Mouse (Mus musculus): ENCODE measurements at regions not wholly inside any gene's neighbourhood (a gene's known extent, or its start where the extent isn't known, plus 50 kb on each side); places are given as distances from the start of the nearest gene placed in this dataset.

GRCm38 (mm10) chr9:67147656-67148055, 98.5 kb upstream of the Tpm1 start:
- no peak for TF ChIP-seq CTCF (IDR thresholded peaks at IDR 0.05; ENCODE audit: low read depth)
- Histone ChIP-seq H3K4me2 (ENCODE audit: low read depth) (no peak overlapping the region), H3K4me1 (ENCODE audit: insufficient read depth) (no peaks in the 10 kb centered on the region), H3K9me3 (ENCODE audit: low read length) (no peaks in the 10 kb centered on the region), H3K4me3 (ENCODE audit: low read depth, low read length) (no peak overlapping the region), H3K27ac (ENCODE audit: low read depth, low read length) (no peak overlapping the region), H3K36me3 (ENCODE audit: insufficient read depth) (no peaks in the 10 kb centered on the region), H3K9ac (no peak overlapping the region), H3K27me3 (ENCODE audit: insufficient read depth, low read length) (no peaks in the 10 kb centered on the region)
- 91% methylated on average over 7 of the region's 7 CpGs for WGBS
- ATAC-seq (no peak), DNase-seq (no peak)

GRCm38 (mm10) chr9:67145392-67145791, 96.2 kb upstream of the Tpm1 start:
- WGBS = 94% methylated on average over 6 of the region's 6 CpGs
- DNase-seq = no peak

GRCm38 (mm10) chr9:67144511-67144910, 95.3 kb upstream of the Tpm1 start:
- Histone ChIP-seq H3K9ac (no peak overlapping the region), H3K4me2 (ENCODE audit: low read depth) (no peak overlapping the region), H3K4me1 (ENCODE audit: insufficient read depth) (no peaks in the 10 kb centered on the region), H3K27me3 (ENCODE audit: insufficient read depth, low read length) (no peaks in the 10 kb centered on the region), H3K36me3 (ENCODE audit: insufficient read depth) (no peaks in the 10 kb centered on the region), H3K9me3 (ENCODE audit: low read length) (no peaks in the 10 kb centered on the region), H3K4me3 (ENCODE audit: low read depth, low read length) (no peak overlapping the region), H3K27ac (ENCODE audit: low read depth, low read length) (no peak overlapping the region)
- DNase-seq (no peak), ATAC-seq (no peak)
- TF ChIP-seq CTCF (IDR thresholded peaks at IDR 0.05; ENCODE audit: low read depth) = no peak

More at GRCm38 (mm10) chr9:67145392-67145791, 96.2 kb upstream of the Tpm1 start:
- Histone ChIP-seq H3K9ac (no peak overlapping the region), H3K27ac (ENCODE audit: low read depth, low read length) (no peak overlapping the region), H3K4me2 (ENCODE audit: low read depth) (no peak overlapping the region), H3K9me3 (ENCODE audit: low read length) (no peaks in the 10 kb centered on the region), H3K27me3 (ENCODE audit: insufficient read depth, low read length) (no peaks in the 10 kb centered on the region), H3K36me3 (ENCODE audit: insufficient read depth) (no peaks in the 10 kb centered on the region), H3K4me1 (ENCODE audit: insufficient read depth) (no peaks in the 10 kb centered on the region), H3K4me3 (ENCODE audit: low read depth, low read length) (no peak overlapping the region)
- TF ChIP-seq CTCF (IDR thresholded peaks at IDR 0.05; ENCODE audit: low read depth) = no peak
- ATAC-seq = no peak

GRCm38 (mm10) chr9:67140319-67140887, 91.2 kb upstream of the Tpm1 start:
- 70% methylated on average over 7 of the region's 7 CpGs for WGBS
- TF ChIP-seq CTCF (IDR thresholded peaks at IDR 0.05; ENCODE audit: low read depth) = no peak
- Histone ChIP-seq H3K9me3 (ENCODE audit: low read length) (no peaks in the 10 kb centered on the region), H3K36me3 (ENCODE audit: insufficient read depth) (no peaks in the 10 kb centered on the region), H3K4me3 (ENCODE audit: low read depth, low read length) (no peak overlapping the region), H3K27ac (ENCODE audit: low read depth, low read length) (no peak overlapping the region), H3K4me1 (ENCODE audit: insufficient read depth) (no peaks in the 10 kb centered on the region), H3K4me2 (ENCODE audit: low read depth) (no peak overlapping the region), H3K9ac (no peak overlapping the region), H3K27me3 (ENCODE audit: insufficient read depth, low read length) (no peaks in the 10 kb centered on the region)
- peak; percentile 27 for ATAC-seq
- DNase-seq = peak; percentile 45

- Histone ChIP-seq H3K9me3 (ENCODE audit: low read length) (no peaks in the 10 kb centered on the region), H3K4me1 (ENCODE audit: insufficient read depth) (no peaks in the 10 kb centered on the region), H3K9ac (no peak overlapping the region), H3K4me2 (ENCODE audit: low read depth) (no peak overlapping the region), H3K27ac (ENCODE audit: low read depth, low read length) (peak overlapping the region; percentile 9; the same call in 1 of the 2 replicates), H3K27me3 (ENCODE audit: insufficient read depth, low read length) (no peaks in the 10 kb centered on the region), H3K36me3 (ENCODE audit: insufficient read depth) (no peaks in the 10 kb centered on the region), H3K4me3 (ENCODE audit: low read depth, low read length) (no peak overlapping the region)
- TF ChIP-seq CTCF (IDR thresholded peaks at IDR 0.05; ENCODE audit: low read depth) = no peak
- ATAC-seq = no peak
- 67% methylated on average over 5 of the region's 5 CpGs for whole genome bisulfite sequencing
- peak; percentile 5 for DNase-seq
These were observed 88.5 kb upstream of the Tpm1 start for GRCm38 (mm10) chr9:67137681-67138080.

GRCm38 (mm10) chr9:67137141-67137540, 87.9 kb upstream of the Tpm1 start:
- Histone ChIP-seq H3K27me3 (ENCODE audit: insufficient read depth, low read length) (no peaks in the 10 kb centered on the region), H3K27ac (ENCODE audit: low read depth, low read length) (0 out of 2 replicates have a peak overlapping the region, but pooled peaks have one; percentile 4), H3K4me3 (ENCODE audit: low read depth, low read length) (no peak overlapping the region), H3K4me1 (ENCODE audit: insufficient read depth) (no peaks in the 10 kb centered on the region), H3K9me3 (ENCODE audit: low read length) (no peaks in the 10 kb centered on the region), H3K4me2 (ENCODE audit: low read depth) (no peak overlapping the region), H3K36me3 (ENCODE audit: insufficient read depth) (no peaks in the 10 kb centered on the region), H3K9ac (no peak overlapping the region)
- no peak for TF ChIP-seq CTCF (IDR thresholded peaks at IDR 0.05; ENCODE audit: low read depth)
- ATAC-seq (no peak), DNase-seq (no peak)
- WGBS = 54% methylated on average over 4 of the region's 4 CpGs

- Histone ChIP-seq H3K9me3 (ENCODE audit: low read length) (no peaks in the 10 kb centered on the region), H3K4me1 (ENCODE audit: insufficient read depth) (no peaks in the 10 kb centered on the region), H3K27me3 (ENCODE audit: insufficient read depth, low read length) (no peaks in the 10 kb centered on the region), H3K4me2 (ENCODE audit: low read depth) (no peak overlapping the region), H3K27ac (ENCODE audit: low read depth, low read length) (no peak overlapping the region), H3K36me3 (ENCODE audit: insufficient read depth) (no peaks in the 10 kb centered on the region), H3K4me3 (ENCODE audit: low read depth, low read length) (no peak overlapping the region), H3K9ac (no peak overlapping the region)
- no peak for TF ChIP-seq CTCF (IDR thresholded peaks at IDR 0.05; ENCODE audit: low read depth)
- ATAC-seq = no peak
- DNase-seq = no peak
- whole genome bisulfite sequencing = 83% methylated on average over 6 of the region's 6 CpGs
These were observed 87.0 kb upstream of the Tpm1 start for GRCm38 (mm10) chr9:67136166-67136565.
